In the genomic region with DNA sequence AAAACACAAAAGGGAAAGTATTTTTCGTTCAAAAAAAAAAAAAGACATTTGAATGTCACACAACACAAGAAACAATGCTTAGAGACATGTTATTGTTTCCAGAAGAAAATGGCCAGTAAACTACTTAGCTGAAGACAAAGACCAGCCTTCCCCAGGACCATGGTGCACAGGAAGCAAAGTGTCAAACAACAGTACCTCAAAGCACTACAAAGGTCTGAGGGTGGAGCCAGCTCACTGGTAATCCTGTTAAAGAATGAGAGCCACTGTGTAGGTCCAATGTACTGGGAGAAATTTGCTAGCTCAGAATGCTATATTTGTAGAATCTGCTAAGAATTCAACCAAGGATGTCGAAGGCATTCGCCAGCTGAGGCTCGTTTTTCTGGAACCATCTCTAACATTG, we compare ENCODE assay signal across 17 mouse cellular contexts.
A peak's percentile ranks its signal among the peaks of the same experiment; 100 is the strongest.
DNase-seq lines count a peak whose midpoint lies in the region; ATAC-seq and TF ChIP-seq lines count a peak whose summit lies in the region.
"Had no signal": no experiment of that assay in that cellular context is flagged by ENCODE, and none has a peak within 500 bp of the region (broad histone marks: within the 10 kb centered on the region; RNA-seq: fewer than 3 reads in every experiment).

No protein-coding gene starts in this region.

- no peaks in the 10 kb centered on the region for H3K9me3 ChIP-seq in forebrain, embryonic 13.5 days (replicated peaks)
- no peaks in the 10 kb centered on the region for H3K9me3 ChIP-seq in forebrain, embryonic 11.5 days (ENCODE audit: control insufficient read depth, low read length)
- H3K9me3 ChIP-seq in kidney, postnatal 0 days (replicated peaks; ENCODE audit: low read length) = no peaks in the 10 kb centered on the region
- H3K9me3 ChIP-seq in midbrain, embryonic 12.5 days = no peaks in the 10 kb centered on the region
- H3K9me3 ChIP-seq in midbrain, embryonic 10.5 days (replicated peaks) = no peaks in the 10 kb centered on the region

- H3K36me3 ChIP-seq in forebrain, embryonic 13.5 days (ENCODE audit: poor library complexity, severe bottlenecking) = peaks cover 62% of the 10 kb centered on the region
- peaks cover 5% of the 10 kb centered on the region; the same call in 1 of the 2 replicates for H3K36me3 ChIP-seq in forebrain, embryonic 11.5 days (ENCODE audit: control insufficient read depth, insufficient read depth, low read length)
- H3K36me3 ChIP-seq in kidney, postnatal 0 days (ENCODE audit: insufficient read depth, low read length) = peaks cover 12% of the 10 kb centered on the region; the same call in 1 of the 2 replicates
- peaks cover 35% of the 10 kb centered on the region for H3K36me3 ChIP-seq in midbrain, embryonic 12.5 days
- peaks cover 78% of the 10 kb centered on the region for H3K36me3 ChIP-seq in midbrain, embryonic 10.5 days

- H3K27ac ChIP-seq in forebrain, embryonic 13.5 days = peak overlapping the region; percentile 27; the same call in 1 of the 2 replicates
- H3K27ac ChIP-seq in forebrain, embryonic 11.5 days (ENCODE audit: low read depth, low read length) = no peak overlapping the region
- no peak overlapping the region for H3K27ac ChIP-seq in kidney, postnatal 0 days
- peak overlapping the region; percentile 26 for H3K27ac ChIP-seq in midbrain, embryonic 12.5 days (replicated peaks)
- no peak overlapping the region for H3K27ac ChIP-seq in midbrain, embryonic 10.5 days (replicated peaks)

- no peak for ATAC-seq in forebrain, embryonic 13.5 days
- ATAC-seq in forebrain, embryonic 11.5 days (replicated peaks; ENCODE audit: low FRiP score) = no peak
- ATAC-seq in kidney, postnatal 0 days (replicated peaks; ENCODE audit: low FRiP score, low read depth) = no peak
- no peak for ATAC-seq in midbrain, embryonic 12.5 days (ENCODE audit: low FRiP score, low read depth)
- no peak for ATAC-seq in megakaryocyte-erythroid progenitor cell, adult 5-6 weeks (replicated peaks; ENCODE audit: low FRiP score, low TSS enrichment, poor library complexity, severe bottlenecking)
- ATAC-seq: CD4-positive, CD25-positive, alpha-beta regulatory T cell, adult 4 months had no signal

- H3K4me2 ChIP-seq in forebrain, embryonic 13.5 days = no peak overlapping the region
- H3K4me2 ChIP-seq in forebrain, embryonic 11.5 days (ENCODE audit: low read depth, low read length, severe bottlenecking) = no peak overlapping the region
- no peak overlapping the region for H3K4me2 ChIP-seq in kidney, postnatal 0 days (ENCODE audit: low read length)
- no peak overlapping the region for H3K4me2 ChIP-seq in midbrain, embryonic 12.5 days (replicated peaks)

- no peak for DNase-seq in forebrain, embryonic 11.5 days (ENCODE audit: low spot score)
- DNase-seq in kidney, postnatal 0 days (ENCODE audit: low spot score) = peak; percentile 10
- no peak for DNase-seq in kidney, postnatal 14 days
- DNase-seq in midbrain, embryonic 10.5 days (ENCODE audit: low spot score) = no peak
- DNase-seq in ovary, postnatal 14 days (ENCODE audit: low spot score) = no peak
- DNase-seq: adrenal gland, adult 8-10 months; cerebellum, adult 11 months; cerebellum, postnatal 25 days; gastrocnemius, postnatal 14 days; heart, postnatal 10 days; kidney, adult 18-20 months; kidney, postnatal 25 days; right cerebral cortex, postnatal 14 days had no signal

- TF ChIP-seq CTCF in kidney, postnatal 0 days (IDR thresholded peaks at IDR 0.05; ENCODE audit: low read depth) = no peak

- no peaks in the 10 kb centered on the region for H3K27me3 ChIP-seq in forebrain, embryonic 13.5 days
- H3K27me3 ChIP-seq in forebrain, embryonic 11.5 days (ENCODE audit: control insufficient read depth, insufficient read depth, low read length) = no peaks in the 10 kb centered on the region
- H3K27me3 ChIP-seq in kidney, postnatal 0 days (ENCODE audit: insufficient read depth, low read length) = no peaks in the 10 kb centered on the region
- H3K27me3 ChIP-seq in midbrain, embryonic 12.5 days = no peaks in the 10 kb centered on the region
- no peaks in the 10 kb centered on the region for H3K27me3 ChIP-seq in midbrain, embryonic 10.5 days (ENCODE audit: low read depth, poor library complexity, severe bottlenecking)

- 67% methylated on average over 4 of the region's 4 CpGs for WGBS in forebrain, embryonic 13.5 days
- WGBS in forebrain, embryonic 11.5 days = 71% methylated on average over 4 of the region's 4 CpGs
- 84% methylated on average over 4 of the region's 4 CpGs for WGBS in kidney, postnatal 0 days
- WGBS in midbrain, embryonic 12.5 days = 73% methylated on average over 4 of the region's 4 CpGs
- 78% methylated on average over 4 of the region's 4 CpGs for WGBS in midbrain, embryonic 10.5 days

- no peak overlapping the region for H3K4me3 ChIP-seq in forebrain, embryonic 13.5 days
- no peak overlapping the region for H3K4me3 ChIP-seq in forebrain, embryonic 11.5 days (ENCODE audit: low read depth, low read length)
- H3K4me3 ChIP-seq in kidney, postnatal 0 days (replicated peaks; ENCODE audit: low read depth, low read length) = no peak overlapping the region
- no peak overlapping the region for H3K4me3 ChIP-seq in midbrain, embryonic 12.5 days
- no peak overlapping the region for H3K4me3 ChIP-seq in midbrain, embryonic 10.5 days

- no peaks in the 10 kb centered on the region for H3K4me1 ChIP-seq in forebrain, embryonic 13.5 days
- H3K4me1 ChIP-seq in forebrain, embryonic 11.5 days (replicated peaks; ENCODE audit: control insufficient read depth, insufficient read depth, low read length) = no peaks in the 10 kb centered on the region
- H3K4me1 ChIP-seq in kidney, postnatal 0 days (replicated peaks; ENCODE audit: insufficient read depth, low read length) = no peaks in the 10 kb centered on the region
- H3K4me1 ChIP-seq in midbrain, embryonic 12.5 days = no peaks in the 10 kb centered on the region
- H3K4me1 ChIP-seq in midbrain, embryonic 10.5 days = peaks cover 6% of the 10 kb centered on the region; the same call in 1 of the 2 replicates

- H3K9ac ChIP-seq in forebrain, embryonic 13.5 days = no peak overlapping the region
- H3K9ac ChIP-seq in forebrain, embryonic 11.5 days (ENCODE audit: low read length) = no peak overlapping the region
- no peak overlapping the region for H3K9ac ChIP-seq in kidney, postnatal 0 days (ENCODE audit: low read depth, low read length)
- H3K9ac ChIP-seq in midbrain, embryonic 12.5 days (replicated peaks) = no peak overlapping the region

Comparison
In these comparisons a context has a peak if more than half of its experiments do, and no peak if none do; other contexts are left out.
1. H3K27ac ChIP-seq: peak in forebrain, embryonic 13.5 days (single experiment) and midbrain, embryonic 12.5 days (single experiment); none in forebrain, embryonic 11.5 days (single experiment), kidney, postnatal 0 days (single experiment) and midbrain, embryonic 10.5 days (single experiment).